Mouse (Mus musculus): ENCODE measurements at regions not wholly inside any gene's neighbourhood (a gene's known extent, or its start where the extent isn't known, plus 50 kb on each side); places are given as distances from the start of the nearest gene placed in this dataset.

DNA sequence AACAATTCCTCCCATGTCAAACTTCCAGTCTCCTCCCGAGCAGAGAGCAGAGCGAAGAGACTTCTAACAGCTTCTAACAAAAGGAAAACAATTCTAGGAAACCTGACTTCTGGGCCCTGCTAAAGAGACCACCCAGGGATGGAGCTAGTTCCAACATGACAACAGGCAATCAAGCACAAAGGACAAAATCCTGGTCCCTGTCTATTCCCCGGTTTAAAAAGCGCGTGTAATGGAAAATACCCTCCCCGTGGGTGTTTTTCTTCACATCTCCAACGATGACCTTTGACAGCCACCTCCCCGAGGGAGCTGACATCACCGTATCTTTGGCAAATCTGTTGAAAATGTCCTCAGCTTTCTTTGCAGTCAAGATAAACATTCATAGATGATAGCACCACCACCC is 256.9 kb upstream of the Jmjd1c start:
- no peak for ATAC-seq (replicated peaks; ENCODE audit: insufficient number of reproducible peaks, low FRiP score, low TSS enrichment, poor library complexity, severe bottlenecking)

DNA sequence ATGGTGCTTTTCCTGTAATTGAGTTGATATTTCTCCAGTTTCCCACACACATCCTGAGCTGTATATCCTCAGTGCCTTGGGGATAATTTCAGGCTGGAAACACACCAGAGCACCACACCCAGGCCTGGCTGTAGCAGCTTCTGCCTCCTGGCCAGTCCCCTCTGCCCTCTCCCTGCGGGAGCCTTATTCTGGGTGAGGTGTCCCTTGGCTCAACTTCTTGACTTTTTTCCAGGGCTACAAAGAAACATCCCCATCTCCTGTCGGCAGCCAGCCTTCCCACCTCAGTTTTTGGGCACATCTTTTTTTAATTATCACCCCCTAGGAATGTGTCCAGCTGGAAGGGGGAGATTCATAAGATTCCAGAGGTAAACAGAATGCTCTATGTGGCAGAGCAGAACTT is 252.7 kb upstream of the Jmjd1c start:
- ATAC-seq (replicated peaks; ENCODE audit: insufficient number of reproducible peaks, low FRiP score, low TSS enrichment, poor library complexity, severe bottlenecking): no peak

DNA sequence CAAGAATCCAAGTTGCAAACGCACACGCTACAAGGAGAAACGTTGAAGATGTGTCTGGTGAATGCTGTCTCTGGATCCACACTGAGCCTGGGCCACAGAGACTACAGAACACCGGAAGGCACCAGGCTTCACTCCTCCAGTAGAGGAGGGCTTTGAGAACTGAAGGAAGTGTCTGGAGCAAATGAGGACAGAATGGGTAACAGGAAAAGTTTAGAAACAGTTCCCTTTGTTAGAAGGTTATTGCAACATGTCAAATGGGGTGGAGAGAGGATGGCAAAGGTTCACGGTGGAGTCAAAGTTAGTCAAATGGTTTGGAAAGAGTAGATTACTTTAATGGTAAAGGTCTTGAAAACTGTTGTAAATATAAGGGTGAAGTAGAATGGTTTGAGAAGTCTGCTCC is 247.1 kb upstream of the Jmjd1c start:
- ATAC-seq (replicated peaks; ENCODE audit: insufficient number of reproducible peaks, low FRiP score, low TSS enrichment, poor library complexity, severe bottlenecking): no peak

DNA sequence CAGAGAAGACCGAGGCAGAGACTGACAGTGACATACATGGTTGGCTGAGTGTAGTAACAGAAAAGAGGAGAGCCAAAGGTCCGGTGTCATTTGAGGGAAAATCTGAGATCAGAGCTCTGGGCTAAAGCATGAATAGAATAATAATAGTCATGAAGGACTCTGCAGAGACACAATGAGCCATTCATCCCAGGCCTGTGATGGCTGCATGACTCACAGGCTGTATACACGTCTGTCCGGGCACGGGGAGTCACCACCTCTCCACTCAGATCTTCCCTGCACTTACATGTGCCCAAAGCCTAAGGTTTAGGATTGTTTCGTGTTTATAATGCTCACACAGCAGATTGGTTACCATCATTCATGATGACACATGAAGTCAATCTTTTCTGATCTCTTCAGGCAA is 246.2 kb upstream of the Jmjd1c start:
- no peak for ATAC-seq (replicated peaks; ENCODE audit: insufficient number of reproducible peaks, low FRiP score, low TSS enrichment, poor library complexity, severe bottlenecking)

GRCm38 (mm10) chr10:66850972-66851478 is 244.9 kb upstream of the Jmjd1c start:
- no peak for ATAC-seq (replicated peaks; ENCODE audit: insufficient number of reproducible peaks, low FRiP score, low TSS enrichment, poor library complexity, severe bottlenecking)

DNA sequence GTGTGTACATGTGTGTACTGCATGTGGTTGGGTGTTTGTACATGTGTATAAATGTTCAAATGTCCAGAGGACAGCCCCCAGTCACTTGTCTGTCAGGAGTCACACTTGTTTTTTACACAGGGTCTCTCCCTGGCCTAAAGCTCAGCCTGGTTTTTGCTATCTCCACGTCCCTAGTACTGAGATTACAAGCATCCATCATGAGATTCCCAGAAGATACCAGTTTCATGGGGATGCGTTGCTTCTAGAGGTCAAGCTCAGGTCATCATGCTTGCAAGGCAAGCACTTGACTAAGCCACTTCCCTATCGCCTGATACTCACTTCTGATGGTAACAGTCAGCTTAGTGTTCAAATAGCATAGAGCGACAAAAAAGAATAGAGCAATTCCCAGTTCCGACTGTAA is 244.1 kb upstream of the Jmjd1c start:
- 0 out of 2 replicates have a peak, but pooled peaks have one; percentile 14 for ATAC-seq (replicated peaks; ENCODE audit: insufficient number of reproducible peaks, low FRiP score, low TSS enrichment, poor library complexity, severe bottlenecking)

GRCm38 (mm10) chr10:66852708-66853107 is 243.2 kb upstream of the Jmjd1c start:
- ATAC-seq (replicated peaks; ENCODE audit: insufficient number of reproducible peaks, low FRiP score, low TSS enrichment, poor library complexity, severe bottlenecking): peak; percentile 71

GRCm38 (mm10) chr10:66853258-66853657 is 242.7 kb upstream of the Jmjd1c start:
- ATAC-seq (replicated peaks; ENCODE audit: insufficient number of reproducible peaks, low FRiP score, low TSS enrichment, poor library complexity, severe bottlenecking): peak; percentile 51

- no peak for ATAC-seq (replicated peaks; ENCODE audit: insufficient number of reproducible peaks, low FRiP score, low TSS enrichment, poor library complexity, severe bottlenecking)
Observed at GRCm38 (mm10) chr10:66854895-66855294, 241.0 kb upstream of the Jmjd1c start.

- ATAC-seq (replicated peaks; ENCODE audit: insufficient number of reproducible peaks, low FRiP score, low TSS enrichment, poor library complexity, severe bottlenecking): no peak
Observed at GRCm38 (mm10) chr10:66857330-66857729, 238.6 kb upstream of the Jmjd1c start.

DNA sequence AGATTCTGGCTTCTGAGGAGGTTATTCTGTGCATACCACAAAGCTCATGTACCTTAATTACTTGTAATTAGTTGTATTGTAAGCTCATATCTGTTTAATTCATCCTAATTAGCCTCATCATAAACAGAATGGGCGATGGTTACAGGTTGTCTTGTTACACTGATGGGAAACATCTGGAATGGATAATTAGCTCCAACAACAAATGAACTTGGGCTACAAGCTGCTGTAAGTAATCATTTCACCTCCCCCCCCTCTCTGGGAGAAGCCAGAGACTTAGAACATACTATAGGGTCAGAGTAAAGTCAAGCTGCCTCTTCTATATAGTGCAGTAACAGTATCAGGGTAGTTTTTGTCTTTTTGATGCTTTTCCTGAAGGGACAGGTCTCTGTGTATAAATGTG is 234.5 kb upstream of the Jmjd1c start:
- no peak for ATAC-seq (replicated peaks; ENCODE audit: insufficient number of reproducible peaks, low FRiP score, low TSS enrichment, poor library complexity, severe bottlenecking)

DNA sequence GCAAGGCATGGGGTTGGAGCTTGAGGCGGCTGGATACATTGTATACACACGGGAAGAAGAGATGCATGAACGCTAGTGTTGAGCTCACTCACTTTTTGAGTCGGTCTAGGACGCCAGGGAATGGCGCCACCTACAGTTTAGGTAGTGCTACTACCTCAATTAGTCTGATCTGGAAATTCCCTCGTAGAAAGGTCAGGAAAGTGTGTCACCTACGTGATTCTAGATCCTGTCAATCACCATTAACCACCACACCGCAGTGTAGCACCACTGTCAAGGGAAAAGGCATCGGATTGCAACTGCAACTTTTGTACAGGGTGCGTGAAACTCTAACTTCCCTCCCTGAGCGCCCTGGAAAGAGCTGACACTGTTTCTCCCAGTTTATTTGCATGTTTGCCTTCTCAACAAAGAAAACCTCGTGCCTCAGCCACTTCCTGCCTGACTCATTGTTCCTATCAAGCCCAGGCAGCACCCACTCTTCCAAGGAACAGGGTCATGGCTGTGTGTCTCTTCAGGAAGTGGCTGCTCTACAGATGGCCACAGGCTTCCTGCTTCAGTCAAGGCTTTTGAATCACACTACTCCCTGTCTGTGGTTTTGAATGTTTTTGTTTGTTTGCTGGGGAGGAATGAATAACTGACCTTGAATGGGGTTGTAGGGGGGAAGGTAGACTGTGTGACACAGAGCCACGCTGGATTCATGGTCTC is 231.6 kb upstream of the Jmjd1c start:
- ATAC-seq (replicated peaks; ENCODE audit: insufficient number of reproducible peaks, low FRiP score, low TSS enrichment, poor library complexity, severe bottlenecking): peak; percentile 80

- ATAC-seq (replicated peaks; ENCODE audit: insufficient number of reproducible peaks, low FRiP score, low TSS enrichment, poor library complexity, severe bottlenecking): no peak
Observed at GRCm38 (mm10) chr10:66865010-66865582, 230.8 kb upstream of the Jmjd1c start.

- ATAC-seq (replicated peaks; ENCODE audit: insufficient number of reproducible peaks, low FRiP score, low TSS enrichment, poor library complexity, severe bottlenecking): no peak
Observed at GRCm38 (mm10) chr10:66871133-66871664, 224.7 kb upstream of the Jmjd1c start.

DNA sequence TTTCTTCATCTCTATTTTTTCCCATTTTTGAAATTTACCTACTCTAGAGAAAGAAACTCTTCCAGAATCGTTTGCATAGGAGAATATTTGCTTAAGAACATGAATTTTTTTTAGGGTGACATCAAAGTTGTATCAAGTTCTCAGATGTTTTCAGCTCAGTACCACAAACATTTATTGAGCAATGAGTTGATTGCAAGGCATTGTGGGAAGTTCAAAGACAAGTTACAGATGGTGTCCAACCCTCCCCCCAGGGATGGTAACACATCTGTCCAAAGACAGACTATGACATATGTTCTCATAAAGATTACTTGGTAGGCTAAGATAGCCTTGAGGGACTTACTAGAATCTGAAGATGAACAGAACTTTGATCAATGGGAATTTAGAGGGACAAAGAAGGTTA is 224.3 kb upstream of the Jmjd1c start:
- ATAC-seq (replicated peaks; ENCODE audit: insufficient number of reproducible peaks, low FRiP score, low TSS enrichment, poor library complexity, severe bottlenecking): no peak

DNA sequence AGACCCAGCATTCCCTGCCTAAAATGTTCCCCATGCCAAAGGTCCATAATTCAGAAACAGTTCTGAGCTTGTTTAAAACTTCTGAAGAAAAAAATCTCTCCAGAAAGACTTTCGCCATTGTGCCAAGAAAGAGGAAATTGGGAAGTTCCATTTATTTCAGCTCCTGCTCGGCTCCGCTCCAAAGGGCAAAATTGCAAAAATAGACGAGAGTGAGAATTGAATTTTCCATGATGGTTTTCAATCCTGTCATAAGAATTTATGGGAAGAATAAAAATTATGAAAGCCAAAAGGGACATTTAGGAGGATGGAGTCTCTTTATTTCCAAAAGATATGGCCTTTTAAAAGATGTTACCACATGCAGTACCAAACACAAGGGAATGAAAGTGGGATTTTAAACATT is 222.5 kb upstream of the Jmjd1c start:
- no peak for ATAC-seq (replicated peaks; ENCODE audit: insufficient number of reproducible peaks, low FRiP score, low TSS enrichment, poor library complexity, severe bottlenecking)

DNA sequence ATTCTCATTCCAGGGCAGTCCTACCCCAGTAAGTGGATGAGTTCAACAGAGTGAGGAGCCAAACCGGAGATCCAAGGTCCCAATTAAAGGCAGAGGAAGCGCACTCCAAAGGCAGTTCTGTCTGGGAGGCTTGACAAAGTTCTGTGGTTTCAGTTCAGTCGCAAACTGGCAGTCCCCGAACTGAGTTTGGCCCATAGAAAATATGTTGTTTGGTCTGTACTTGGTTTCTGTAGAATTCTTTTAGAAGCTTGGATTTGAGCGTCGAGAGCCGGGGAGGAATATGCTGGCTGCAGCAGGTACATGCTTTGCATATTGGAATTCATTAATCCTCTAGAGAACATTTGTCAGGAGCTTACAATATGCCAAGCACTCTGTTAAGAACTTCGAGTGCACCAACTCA is 216.9 kb upstream of the Jmjd1c start:
- no peak for ATAC-seq (replicated peaks; ENCODE audit: insufficient number of reproducible peaks, low FRiP score, low TSS enrichment, poor library complexity, severe bottlenecking)

GRCm38 (mm10) chr10:66882825-66883224 is 213.1 kb upstream of the Jmjd1c start:
- ATAC-seq (replicated peaks; ENCODE audit: insufficient number of reproducible peaks, low FRiP score, low TSS enrichment, poor library complexity, severe bottlenecking): no peak

- ATAC-seq (replicated peaks; ENCODE audit: insufficient number of reproducible peaks, low FRiP score, low TSS enrichment, poor library complexity, severe bottlenecking): no peak
Observed at GRCm38 (mm10) chr10:66885575-66885974, 210.3 kb upstream of the Jmjd1c start.

Measured in monocyte, adult 5-6 weeks (primary cell).